Comparison of ENCODE assay signal across 15 mouse cellular contexts in genomic region chr7:110313392-110314055, GRCm38 (mm10).
A peak's percentile ranks its signal among the peaks of the same experiment; 100 is the strongest.
DNase-seq lines count a peak whose midpoint lies in the region; ATAC-seq and TF ChIP-seq lines count a peak whose summit lies in the region.
"Had no signal": no experiment of that assay in that cellular context is flagged by ENCODE, and none has a peak within 500 bp of the region (broad histone marks: within the 10 kb centered on the region; RNA-seq: fewer than 3 reads in every experiment).

No protein-coding gene starts in this region.

- no peak for TF ChIP-seq POLR2A in kidney, adult 2 months (IDR thresholded peaks at IDR 0.05; ENCODE audit: low read depth, low read length)
- no peak for TF ChIP-seq POLR2A in CH12.LX (IDR thresholded peaks at IDR 0.05; ENCODE audit: low read depth, low read length)

- no peak overlapping the region for H3K27ac ChIP-seq in kidney, adult 2 months (ENCODE audit: insufficient read depth, low read depth, low read length)
- H3K27ac ChIP-seq in kidney, embryonic 16.5 days (ENCODE audit: low read length) = no peak overlapping the region
- no peak overlapping the region for H3K27ac ChIP-seq in CH12.LX (ENCODE audit: insufficient read depth, low read depth)
- no peak overlapping the region for H3K27ac ChIP-seq in liver, embryonic 12.5 days
- H3K27ac ChIP-seq in midbrain, embryonic 11.5 days (ENCODE audit: low read depth, low read length) = no peak overlapping the region
- H3K27ac ChIP-seq: forebrain, embryonic 15.5 days; heart, adult 2 months; hindbrain, embryonic 15.5 days; midbrain, embryonic 12.5 days; neural tube, embryonic 15.5 days had no signal

- no peaks in the 10 kb centered on the region for H3K27me3 ChIP-seq in kidney, adult 2 months (replicated peaks; ENCODE audit: control insufficient read depth, insufficient read depth, low read length)
- H3K27me3 ChIP-seq in kidney, embryonic 16.5 days (ENCODE audit: insufficient read depth, low read length) = no peaks in the 10 kb centered on the region
- H3K27me3 ChIP-seq in CH12.LX (replicated peaks) = no peaks in the 10 kb centered on the region
- H3K27me3 ChIP-seq in liver, embryonic 12.5 days (replicated peaks) = no peaks in the 10 kb centered on the region
- no peaks in the 10 kb centered on the region for H3K27me3 ChIP-seq in midbrain, embryonic 11.5 days (ENCODE audit: control insufficient read depth, insufficient read depth, low read length)
- H3K27me3 ChIP-seq: forebrain, embryonic 15.5 days; hindbrain, embryonic 15.5 days; midbrain, embryonic 12.5 days; neural tube, embryonic 15.5 days had no signal

- peak; percentile 19 for DNase-seq in kidney, adult 2 months
- no peak for DNase-seq in CH12.LX (ENCODE audit: extremely low read depth)
- DNase-seq in midbrain, embryonic 11.5 days (ENCODE audit: low spot score, missing footprints) = no peak
- DNase-seq in urinary bladder, adult 2 months (ENCODE audit: low spot score) = no peak
- no peak for DNase-seq in left cerebral cortex, adult 11 months (ENCODE audit: low spot score)
- DNase-seq: kidney, postnatal 14 days; thymus, postnatal 4 days had no signal

- no peak for ATAC-seq in kidney, embryonic 16.5 days (ENCODE audit: low FRiP score, low TSS enrichment)
- ATAC-seq in liver, embryonic 12.5 days = peak; percentile 30; the same call in 1 of the 2 replicates
- ATAC-seq in neutrophil, adult 5-6 weeks (ENCODE audit: extremely low read depth, insufficient number of reproducible peaks, low FRiP score, poor library complexity, severe bottlenecking) = peak; percentile 53
- no peak for ATAC-seq in midbrain, embryonic 11.5 days (ENCODE audit: low FRiP score)
- ATAC-seq: forebrain, embryonic 15.5 days had no signal

- TF ChIP-seq RAD21 in CH12.LX (IDR thresholded peaks at IDR 0.05; ENCODE audit: low read depth, low read length) = no peak

- H3K4me3 ChIP-seq in kidney, adult 2 months (ENCODE audit: insufficient read depth, low read depth, low read length) = no peak overlapping the region
- no peak overlapping the region for H3K4me3 ChIP-seq in kidney, embryonic 16.5 days (ENCODE audit: low read length)
- H3K4me3 ChIP-seq in CH12.LX (replicated peaks in 1 of 3; ENCODE audit: low read depth in 2 of 3, low read length in 2 of 3, poor library complexity in 1 of 3) = no peak overlapping the region
- no peak overlapping the region for H3K4me3 ChIP-seq in liver, embryonic 12.5 days
- H3K4me3 ChIP-seq in midbrain, embryonic 11.5 days (ENCODE audit: low read depth, low read length) = no peak overlapping the region
- H3K4me3 ChIP-seq: forebrain, embryonic 15.5 days; heart, adult 2 months; hindbrain, embryonic 15.5 days; midbrain, embryonic 12.5 days; neural tube, embryonic 15.5 days had no signal

- no peak overlapping the region for H3K9ac ChIP-seq in kidney, embryonic 16.5 days (replicated peaks; ENCODE audit: low read length)
- H3K9ac ChIP-seq in CH12.LX (ENCODE audit: insufficient read depth, low read depth) = no peak overlapping the region
- no peak overlapping the region for H3K9ac ChIP-seq in liver, embryonic 12.5 days
- H3K9ac ChIP-seq in midbrain, embryonic 11.5 days (ENCODE audit: low read length) = no peak overlapping the region
- H3K9ac ChIP-seq: forebrain, embryonic 15.5 days; hindbrain, embryonic 15.5 days; midbrain, embryonic 12.5 days; neural tube, embryonic 15.5 days had no signal

- peak; percentile 37; the same call in 1 of the 2 replicates for TF ChIP-seq EP300 in CH12.LX (IDR thresholded peaks at IDR 0.05; ENCODE audit: low read length)

- H3K4me1 ChIP-seq in kidney, adult 2 months (ENCODE audit: control insufficient read depth, insufficient read depth, low read length) = no peaks in the 10 kb centered on the region
- no peaks in the 10 kb centered on the region for H3K4me1 ChIP-seq in kidney, embryonic 16.5 days (ENCODE audit: insufficient read depth, low read length)
- H3K4me1 ChIP-seq in CH12.LX (ENCODE audit: control insufficient read depth in 1 of 2, insufficient read depth in 2 of 2) = peaks cover 0 to 19% of the 10 kb centered on the region in 2 experiments; a peak in 2 of 4 replicates
- no peaks in the 10 kb centered on the region for H3K4me1 ChIP-seq in liver, embryonic 12.5 days
- H3K4me1 ChIP-seq in midbrain, embryonic 11.5 days (ENCODE audit: control insufficient read depth, insufficient read depth, low read length) = no peaks in the 10 kb centered on the region
- H3K4me1 ChIP-seq: forebrain, embryonic 15.5 days; hindbrain, embryonic 15.5 days; midbrain, embryonic 12.5 days; neural tube, embryonic 15.5 days had no signal

- dilution Hi-C loops in CH12.LX (cut with MboI; ENCODE audit: extremely low pct_ligation_motif_present, extremely low pct_unique_long_range_greater_than_20kb, low sequenced_read_pairs) = no loop called here

- no peak overlapping the region for H3K4me2 ChIP-seq in kidney, embryonic 16.5 days (replicated peaks; ENCODE audit: low read depth, low read length)
- H3K4me2 ChIP-seq in CH12.LX (ENCODE audit: insufficient read depth, low read depth, poor library complexity, severe bottlenecking) = no peak overlapping the region
- H3K4me2 ChIP-seq in liver, embryonic 12.5 days = no peak overlapping the region
- no peak overlapping the region for H3K4me2 ChIP-seq in midbrain, embryonic 11.5 days
- H3K4me2 ChIP-seq: forebrain, embryonic 15.5 days; hindbrain, embryonic 15.5 days; midbrain, embryonic 12.5 days; neural tube, embryonic 15.5 days had no signal

- no peak for TF ChIP-seq CTCF in kidney, adult 2 months (conservative IDR thresholded peaks at IDR 0.05; ENCODE audit: insufficient read depth, insufficient read length, low read depth, low read length)
- no peak for TF ChIP-seq CTCF in CH12.LX (conservative IDR thresholded peaks at IDR 0.05 in 1 of 2, IDR thresholded peaks at IDR 0.05 in 1 of 2; ENCODE audit: low read depth in 2 of 2, low read length in 2 of 2)

- WGBS in kidney, adult 2 months = 84% methylated on average over 9 of the region's 9 CpGs
- WGBS in kidney, embryonic 16.5 days = 90% methylated on average over 9 of the region's 9 CpGs
- WGBS in liver, embryonic 12.5 days (ENCODE audit: insufficient replicate concordance) = 39% methylated on average over 9 of the region's 9 CpGs
- WGBS in midbrain, embryonic 11.5 days = 94% methylated on average over 9 of the region's 9 CpGs

- in situ Hi-C loops in CH12.LX (cut with MboI; ENCODE audit: low pct_ligation_motif_present, low pct_unique_long_range_greater_than_20kb, low sequenced_read_pairs) = no loop called here

- no peaks in the 10 kb centered on the region for H3K79me2 ChIP-seq in CH12.LX (replicated peaks; ENCODE audit: control insufficient read depth, extremely low read depth, insufficient read depth, poor library complexity, severe bottlenecking)

- H3K36me3 ChIP-seq in kidney, adult 2 months (ENCODE audit: control insufficient read depth, insufficient read depth, low read length) = peaks cover 5% of the 10 kb centered on the region
- H3K36me3 ChIP-seq in kidney, embryonic 16.5 days (ENCODE audit: insufficient read depth, low read length) = peaks cover 67% of the 10 kb centered on the region
- peaks cover 58 to 90% of the 10 kb centered on the region in 2 experiments for H3K36me3 ChIP-seq in CH12.LX (replicated peaks in 1 of 2; ENCODE audit: control insufficient read depth in 1 of 2, insufficient read depth in 1 of 2, low read length in 1 of 2)
- peaks cover 21% of the 10 kb centered on the region for H3K36me3 ChIP-seq in liver, embryonic 12.5 days
- peaks cover 17% of the 10 kb centered on the region for H3K36me3 ChIP-seq in midbrain, embryonic 11.5 days (ENCODE audit: control insufficient read depth, insufficient read depth, low read length)

- peaks cover 8% of the 10 kb centered on the region; the same call in 1 of the 2 replicates for H3K9me3 ChIP-seq in kidney, embryonic 16.5 days (ENCODE audit: low read length)
- peaks cover 12% of the 10 kb centered on the region for H3K9me3 ChIP-seq in CH12.LX (replicated peaks; ENCODE audit: low read length)
- H3K9me3 ChIP-seq in liver, embryonic 12.5 days (replicated peaks) = no peaks in the 10 kb centered on the region
- H3K9me3 ChIP-seq in midbrain, embryonic 11.5 days (ENCODE audit: control insufficient read depth, low read length) = no peaks in the 10 kb centered on the region
- H3K9me3 ChIP-seq: forebrain, embryonic 15.5 days; hindbrain, embryonic 15.5 days; midbrain, embryonic 12.5 days; neural tube, embryonic 15.5 days had no signal

TF ChIP-seq in CH12.LX, 34 proteins besides CTCF, POLR2A, EP300 and RAD21:
- TF ChIP-seq ETS1 (conservative IDR thresholded peaks at IDR 0.05; ENCODE audit: low read depth, low read length) (no peak), HCFC1 (IDR thresholded peaks at IDR 0.05; ENCODE audit: low read depth, low read length) (no peak), MAZ (IDR thresholded peaks at IDR 0.05; ENCODE audit: low read depth, low read length) (no peak), SMC3 (IDR thresholded peaks at IDR 0.05; ENCODE audit: low read depth, low read length) (no peak), ZC3H11A (IDR thresholded peaks at IDR 0.05; ENCODE audit: low read depth, low read length) (no peak), TBP (conservative IDR thresholded peaks at IDR 0.05; ENCODE audit: low read depth, low read length) (no peak), USF1 (IDR thresholded peaks at IDR 0.05; ENCODE audit: low read depth, low read length) (no peak), MAX (IDR thresholded peaks at IDR 0.05; ENCODE audit: low read length) (no peak), ELF1 (IDR thresholded peaks at IDR 0.05; ENCODE audit: low read depth, low read length) (no peak), TCF12 (IDR thresholded peaks at IDR 0.05; ENCODE audit: low read depth, low read length) (no peak), MYC (IDR thresholded peaks at IDR 0.05; ENCODE audit: low read depth, low read length) (no peak), NRF1 (IDR thresholded peaks at IDR 0.05; ENCODE audit: low read depth, low read length) (no peak), GABPA (IDR thresholded peaks at IDR 0.05; ENCODE audit: insufficient replicate concordance, low read depth, low read length) (no peak), MEF2A (IDR thresholded peaks at IDR 0.05; ENCODE audit: borderline replicate concordance, low read depth, low read length) (no peak)

Comparison
In these comparisons a context has a peak if more than half of its experiments do, and no peak if none do; other contexts are left out.
1. ATAC-seq: peak in liver, embryonic 12.5 days (single experiment) and neutrophil, adult 5-6 weeks (single experiment); none in kidney, embryonic 16.5 days (single experiment) and midbrain, embryonic 11.5 days (single experiment).